Mouse (Mus musculus) MEL (cell line): ENCODE data around the gene Nup155.

Experiments
- E2F4 ChIP-seq: IDR thresholded peaks from 2 replicates; pipeline ENCODE4 v1.6.1; 2011; ENCODE audit warnings: low read depth, low read length, improper control_type of control experiment, borderline replicate concordance
- POLR2AphosphoS5 ChIP-seq: IDR thresholded peaks from 2 replicates; pipeline ENCODE4 v1.6.1; 2012; ENCODE audit warnings: low read depth, borderline replicate concordance, mild to moderate bottlenecking, inconsistent platforms, low read length, moderate library complexity, mixed read lengths

- no peak for TF ChIP-seq POLR2AphosphoS5
- no peak for TF ChIP-seq E2F4
These were observed 18.4 kb upstream of the Nup155 start for GRCm38 (mm10) chr15:8090685-8091084.
